13 mouse cellular contexts compared by ENCODE assay signal in the genomic region with DNA sequence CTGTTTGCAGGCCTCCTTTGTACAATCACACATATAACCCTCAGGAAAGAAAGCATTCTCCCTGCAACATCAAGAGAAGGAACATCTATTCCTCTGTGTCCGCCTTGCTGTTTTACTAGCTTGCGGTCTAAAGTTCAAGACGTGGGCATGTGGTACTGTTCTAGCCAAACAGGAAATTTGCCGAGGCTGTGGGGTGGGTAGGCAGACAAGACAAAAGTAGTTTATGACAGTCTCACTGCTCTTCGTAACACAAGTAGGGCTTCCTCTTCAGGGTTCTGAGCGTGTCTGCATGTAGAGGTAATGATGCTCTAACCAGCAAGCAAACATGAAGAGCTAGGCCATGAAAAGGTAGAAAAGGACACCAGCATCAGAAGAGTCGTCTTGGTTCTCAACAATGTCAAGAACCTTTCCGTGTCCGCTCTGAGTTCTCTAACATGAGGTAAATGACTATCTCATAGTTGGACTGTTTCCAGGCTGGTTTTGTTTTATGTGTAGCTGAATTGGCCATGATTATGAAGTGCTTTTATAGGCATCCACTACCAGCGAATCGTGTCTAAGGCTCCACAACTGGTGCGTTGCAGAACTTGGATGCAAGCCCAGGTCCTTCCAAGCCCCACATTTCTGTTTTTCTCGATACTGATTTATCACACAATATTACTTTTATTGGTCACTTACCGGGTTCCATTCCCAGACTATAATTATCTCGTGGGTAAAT. TPM values are rescaled to one million over a fixed set of nuclear protein-coding genes. Genes with fewer than 3 reads are reported as not detected.
DNase-seq lines count a peak whose midpoint lies in the region; ATAC-seq and TF ChIP-seq lines count a peak whose summit lies in the region.
"Had no signal": no experiment of that assay in that cellular context is flagged by ENCODE, and none has a peak within 500 bp of the region (broad histone marks: within the 10 kb centered on the region; RNA-seq: fewer than 3 reads in every experiment).

No protein-coding gene starts in this region.

- no peak for ATAC-seq in lung, embryonic 14.5 days (ENCODE audit: insufficient read depth)
- no peak for ATAC-seq in intestine, embryonic 16.5 days
- ATAC-seq in monocyte, adult 5-6 weeks (replicated peaks; ENCODE audit: insufficient number of reproducible peaks, low FRiP score, low TSS enrichment, poor library complexity, severe bottlenecking), result no peak
- ATAC-seq in kidney, embryonic 16.5 days (ENCODE audit: low FRiP score, low TSS enrichment), result no peak

- H3K27ac ChIP-seq in lung, embryonic 14.5 days (ENCODE audit: low read depth), result no peak overlapping the region
- H3K27ac ChIP-seq in intestine, embryonic 16.5 days (ENCODE audit: low read length), result peak overlapping the region; percentile 26
- no peak overlapping the region for H3K27ac ChIP-seq in kidney, embryonic 16.5 days (ENCODE audit: low read length)
- H3K27ac ChIP-seq: embryonic facial prominence, embryonic 15.5 days had no signal

- no peaks in the 10 kb centered on the region for H3K9me3 ChIP-seq in lung, embryonic 14.5 days (ENCODE audit: low read depth, low read length)
- H3K9me3 ChIP-seq in intestine, embryonic 16.5 days (ENCODE audit: control insufficient read depth, low read length), result no peaks in the 10 kb centered on the region
- H3K9me3 ChIP-seq in kidney, embryonic 16.5 days (ENCODE audit: low read length), result no peaks in the 10 kb centered on the region
- H3K9me3 ChIP-seq: embryonic facial prominence, embryonic 15.5 days had no signal

- H3K4me2 ChIP-seq in lung, embryonic 14.5 days, result no peak overlapping the region
- no peak overlapping the region for H3K4me2 ChIP-seq in intestine, embryonic 16.5 days (ENCODE audit: low read depth, low read length)
- H3K4me2 ChIP-seq in kidney, embryonic 16.5 days (replicated peaks; ENCODE audit: low read depth, low read length), result no peak overlapping the region
- H3K4me2 ChIP-seq: embryonic facial prominence, embryonic 15.5 days had no signal

- no peaks in the 10 kb centered on the region for H3K27me3 ChIP-seq in lung, embryonic 14.5 days (ENCODE audit: insufficient read depth, low read length)
- H3K27me3 ChIP-seq in intestine, embryonic 16.5 days (replicated peaks; ENCODE audit: control insufficient read depth, insufficient read depth, low read length), result no peaks in the 10 kb centered on the region
- no peaks in the 10 kb centered on the region for H3K27me3 ChIP-seq in kidney, embryonic 16.5 days (ENCODE audit: insufficient read depth, low read length)
- H3K27me3 ChIP-seq: embryonic facial prominence, embryonic 15.5 days had no signal

- DNase-seq in lung, embryonic 14.5 days, result peak; percentile 55
- DNase-seq in lung, postnatal 10 days, result no peak
- peak; percentile 74 to 80 for DNase-seq in CD8-positive naive resting alpha-beta T cell, adult 2 months (ENCODE audit: low read depth in 2 of 2, low spot score in 2 of 2)
- DNase-seq in thymus, adult 18-20 months, result peak; percentile 35 to 73
- no peak for DNase-seq in gastrocnemius, postnatal 36 days
- DNase-seq: cerebellum, postnatal 14 days; heart, postnatal 36 days; kidney, adult 11 months; lung, postnatal 4 days had no signal

- intact Hi-C loops in gastrocnemius, postnatal 36 days (cut with DNase I), result no loop called here

- no peak overlapping the region for H3K4me3 ChIP-seq in lung, embryonic 14.5 days (ENCODE audit: low read depth, low read length)
- no peak overlapping the region for H3K4me3 ChIP-seq in intestine, embryonic 16.5 days (ENCODE audit: low read length)
- H3K4me3 ChIP-seq in kidney, embryonic 16.5 days (ENCODE audit: low read length), result no peak overlapping the region
- H3K4me3 ChIP-seq: embryonic facial prominence, embryonic 15.5 days had no signal

- no peak overlapping the region for H3K9ac ChIP-seq in lung, embryonic 14.5 days
- no peak overlapping the region for H3K9ac ChIP-seq in intestine, embryonic 16.5 days (ENCODE audit: low read depth, low read length)
- no peak overlapping the region for H3K9ac ChIP-seq in kidney, embryonic 16.5 days (replicated peaks; ENCODE audit: low read length)
- H3K9ac ChIP-seq: embryonic facial prominence, embryonic 15.5 days had no signal

- no peaks in the 10 kb centered on the region for H3K4me1 ChIP-seq in lung, embryonic 14.5 days (ENCODE audit: insufficient read depth)
- H3K4me1 ChIP-seq in intestine, embryonic 16.5 days (ENCODE audit: control insufficient read depth, insufficient read depth, low read length), result peaks cover 13% of the 10 kb centered on the region
- no peaks in the 10 kb centered on the region for H3K4me1 ChIP-seq in kidney, embryonic 16.5 days (ENCODE audit: insufficient read depth, low read length)
- H3K4me1 ChIP-seq: embryonic facial prominence, embryonic 15.5 days had no signal

- WGBS in lung, embryonic 14.5 days, result 67% methylated on average over 15 of the region's 15 CpGs
- WGBS in intestine, embryonic 16.5 days, result 66% methylated on average over 15 of the region's 15 CpGs
- WGBS in kidney, embryonic 16.5 days, result 74% methylated on average over 15 of the region's 15 CpGs

- TF ChIP-seq CTCF in lung, embryonic 14.5 days (IDR thresholded peaks at IDR 0.05; ENCODE audit: low read depth), result no peak

- H3K36me3 ChIP-seq in lung, embryonic 14.5 days (ENCODE audit: insufficient read depth), result no peaks in the 10 kb centered on the region
- H3K36me3 ChIP-seq in intestine, embryonic 16.5 days (ENCODE audit: control insufficient read depth, insufficient read depth, low read length), result no peaks in the 10 kb centered on the region
- H3K36me3 ChIP-seq in kidney, embryonic 16.5 days (ENCODE audit: insufficient read depth, low read length), result no peaks in the 10 kb centered on the region
- H3K36me3 ChIP-seq: embryonic facial prominence, embryonic 15.5 days had no signal

RNA-seq across cellular contexts. Expression of gene Tgfbr2, which starts 13.9 kb away (rescaled TPM):
- polyA plus RNA-seq in lung, embryonic 14.5 days (2014; fragmentation: Nextera tagmentation; extraction: Ambion mirVana), result 51.3 and 52.3 TPM in 2 replicates
- 23.6 and 26.9 TPM in 2 replicates for polyA plus RNA-seq in intestine, embryonic 16.5 days (2015; fragmentation: Nextera tagmentation; extraction: Ambion mirVana)
- total RNA-seq in monocyte, adult 5-6 weeks (2017), result 87.0 to 88.7 TPM (median 88.0 TPM) in 3 replicates
- total RNA-seq in gastrocnemius, postnatal 36 days (2021), result 10 to 100 TPM; 17.7 to 18.6 TPM
- polyA plus RNA-seq in kidney, embryonic 16.5 days (2015; fragmentation: Nextera tagmentation; extraction: Ambion mirVana), result 33.8 and 35.9 TPM in 2 replicates

Comparison
In these comparisons a context has a peak if more than half of its experiments do, and no peak if none do; other contexts are left out.
1. DNase-seq: peak in lung, embryonic 14.5 days (single experiment), CD8-positive naive resting alpha-beta T cell, adult 2 months (2 of 2) and thymus, adult 18-20 months (2 of 2); none in lung, postnatal 10 days (single experiment) and gastrocnemius, postnatal 36 days (0 of 2).